In the genomic region with DNA sequence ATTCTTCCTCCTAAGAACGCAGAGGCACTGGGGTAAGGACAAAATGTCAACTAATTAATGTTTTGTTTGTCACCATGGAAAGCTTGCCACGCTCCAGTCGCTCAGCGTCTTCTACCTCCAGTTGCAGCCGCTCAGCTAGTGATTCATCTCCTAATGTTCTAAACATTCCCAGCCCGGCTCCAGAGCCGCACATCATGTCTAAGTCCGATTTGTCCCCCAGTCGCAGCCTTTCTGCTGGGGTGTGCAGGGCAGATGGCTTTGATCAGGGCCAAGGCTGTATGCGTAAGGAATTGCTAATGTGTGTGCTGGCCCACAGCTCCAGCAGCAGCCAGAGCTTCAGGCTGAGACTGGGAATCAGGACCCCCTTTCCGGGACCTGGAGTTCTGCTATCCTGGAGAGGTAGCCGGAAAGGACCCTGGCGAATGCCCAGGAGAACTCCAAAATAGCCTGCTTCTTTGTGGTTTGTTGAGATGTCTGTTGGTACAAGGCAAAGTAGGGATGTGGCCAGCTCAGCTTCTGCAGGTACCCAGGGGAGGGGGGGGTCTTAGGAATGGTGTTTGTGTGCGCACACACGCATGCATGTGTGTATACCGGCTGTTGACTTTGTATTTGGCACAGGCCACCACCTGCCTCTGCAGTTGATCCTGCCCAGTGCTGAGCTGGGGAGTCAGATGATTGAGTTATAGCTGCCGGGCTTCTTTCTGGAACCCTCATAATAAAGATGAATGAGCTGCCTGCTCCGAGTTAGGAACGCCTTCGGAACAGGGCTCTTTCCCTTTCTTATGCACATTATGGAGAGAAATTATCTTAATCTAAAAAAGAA, we compare ENCODE assay signal across 9 mouse cellular contexts.
A peak's percentile ranks its signal among the peaks of the same experiment; 100 is the strongest.
DNase-seq lines count a peak whose midpoint lies in the region; ATAC-seq lines count a peak whose summit lies in the region.
"Had no signal": no experiment of that assay in that cellular context is flagged by ENCODE, and none has a peak within 500 bp of the region (broad histone marks: within the 10 kb centered on the region; RNA-seq: fewer than 3 reads in every experiment).

No protein-coding gene starts in this region.

- H3K4me1 ChIP-seq in hindbrain, embryonic 13.5 days (replicated peaks) = peaks cover 6% of the 10 kb centered on the region
- H3K4me1 ChIP-seq in hindbrain, embryonic 11.5 days (replicated peaks; ENCODE audit: control insufficient read depth, insufficient read depth, low read length) = no peaks in the 10 kb centered on the region
- peaks cover 10% of the 10 kb centered on the region for H3K4me1 ChIP-seq in forebrain, embryonic 10.5 days

- no peak for DNase-seq in hindbrain, embryonic 11.5 days (ENCODE audit: low spot score)
- DNase-seq in lung, postnatal 14 days = peak; percentile 12
- no peak for DNase-seq in lung, postnatal 36 days
- DNase-seq in forelimb bud, embryonic 11.5 days (ENCODE audit: low read depth, low spot score) = peak; percentile 43
- DNase-seq in right cerebral cortex, postnatal 25 days = peak; percentile 41
- no peak for DNase-seq in retina, embryonic 14.5 days (ENCODE audit: low spot score)
- DNase-seq in forebrain, embryonic 10.5 days (ENCODE audit: extremely low spot score, low spot score) = no peak

- 61% methylated on average over 20 of the region's 20 CpGs for WGBS in hindbrain, embryonic 13.5 days
- WGBS in hindbrain, embryonic 11.5 days = 78% methylated on average over 20 of the region's 20 CpGs
- WGBS in forebrain, embryonic 10.5 days = 80% methylated on average over 20 of the region's 20 CpGs

- 0 out of 2 replicates have a peak, but pooled peaks cover 4% of the 10 kb centered on the region for H3K27me3 ChIP-seq in hindbrain, embryonic 13.5 days
- no peaks in the 10 kb centered on the region for H3K27me3 ChIP-seq in hindbrain, embryonic 11.5 days (ENCODE audit: control insufficient read depth, insufficient read depth, low read length)
- H3K27me3 ChIP-seq in forebrain, embryonic 10.5 days (ENCODE audit: poor library complexity, severe bottlenecking) = peaks cover 19% of the 10 kb centered on the region; the same call in 1 of the 2 replicates

- no peak overlapping the region for H3K9ac ChIP-seq in hindbrain, embryonic 13.5 days
- H3K9ac ChIP-seq in hindbrain, embryonic 11.5 days (ENCODE audit: low read depth, low read length) = no peak overlapping the region

- H3K27ac ChIP-seq in hindbrain, embryonic 13.5 days = peak overlapping the region; percentile 25; the same call in 1 of the 2 replicates
- no peak overlapping the region for H3K27ac ChIP-seq in hindbrain, embryonic 11.5 days (ENCODE audit: low read depth, low read length)
- no peak overlapping the region for H3K27ac ChIP-seq in forebrain, embryonic 10.5 days
- H3K27ac ChIP-seq: midbrain, embryonic 10.5 days had no signal

- H3K4me2 ChIP-seq in hindbrain, embryonic 13.5 days = no peak overlapping the region
- H3K4me2 ChIP-seq in hindbrain, embryonic 11.5 days (replicated peaks; ENCODE audit: low read depth, low read length) = no peak overlapping the region

- no peak for ATAC-seq in hindbrain, embryonic 13.5 days (ENCODE audit: low FRiP score)
- ATAC-seq in hindbrain, embryonic 11.5 days (ENCODE audit: low FRiP score) = no peak

- no peaks in the 10 kb centered on the region for H3K36me3 ChIP-seq in hindbrain, embryonic 13.5 days
- H3K36me3 ChIP-seq in hindbrain, embryonic 11.5 days (ENCODE audit: control insufficient read depth, insufficient read depth, low read length) = no peaks in the 10 kb centered on the region
- H3K36me3 ChIP-seq in forebrain, embryonic 10.5 days (replicated peaks) = no peaks in the 10 kb centered on the region
- H3K36me3 ChIP-seq: midbrain, embryonic 10.5 days had no signal

- H3K4me3 ChIP-seq in hindbrain, embryonic 13.5 days = no peak overlapping the region
- H3K4me3 ChIP-seq in hindbrain, embryonic 11.5 days (ENCODE audit: low read depth, low read length) = no peak overlapping the region
- no peak overlapping the region for H3K4me3 ChIP-seq in forebrain, embryonic 10.5 days
- H3K4me3 ChIP-seq: midbrain, embryonic 10.5 days had no signal

- 0 out of 2 replicates have a peak, but pooled peaks cover 4% of the 10 kb centered on the region for H3K9me3 ChIP-seq in hindbrain, embryonic 13.5 days
- H3K9me3 ChIP-seq in hindbrain, embryonic 11.5 days (ENCODE audit: control insufficient read depth, low read length) = no peaks in the 10 kb centered on the region
- peaks cover 17% of the 10 kb centered on the region; the same call in 1 of the 2 replicates for H3K9me3 ChIP-seq in forebrain, embryonic 10.5 days
- H3K9me3 ChIP-seq: midbrain, embryonic 10.5 days had no signal

Comparison
In these comparisons a context has a peak if more than half of its experiments do, and no peak if none do; other contexts are left out.
1. DNase-seq: peak in lung, postnatal 14 days (single experiment), forelimb bud, embryonic 11.5 days (single experiment) and right cerebral cortex, postnatal 25 days (single experiment); none in hindbrain, embryonic 11.5 days (single experiment), lung, postnatal 36 days (single experiment), retina, embryonic 14.5 days (single experiment) and forebrain, embryonic 10.5 days (single experiment).